Mouse (Mus musculus) stomach, postnatal 0 days (tissue): ENCODE data around the gene Cavin1.

Experiments used
- CTCF ChIP-seq: IDR thresholded peaks from 2 replicates; pipeline ENCODE4 v1.5.1; 2016; ENCODE audit warnings: antibody characterized with exemption, low read depth, mild to moderate bottlenecking, moderate library complexity
- EP300 ChIP-seq: optimal IDR thresholded peaks from 2 replicates; pipeline ENCODE3; 2016; ENCODE audit warnings: antibody characterized with exemption

DNA sequence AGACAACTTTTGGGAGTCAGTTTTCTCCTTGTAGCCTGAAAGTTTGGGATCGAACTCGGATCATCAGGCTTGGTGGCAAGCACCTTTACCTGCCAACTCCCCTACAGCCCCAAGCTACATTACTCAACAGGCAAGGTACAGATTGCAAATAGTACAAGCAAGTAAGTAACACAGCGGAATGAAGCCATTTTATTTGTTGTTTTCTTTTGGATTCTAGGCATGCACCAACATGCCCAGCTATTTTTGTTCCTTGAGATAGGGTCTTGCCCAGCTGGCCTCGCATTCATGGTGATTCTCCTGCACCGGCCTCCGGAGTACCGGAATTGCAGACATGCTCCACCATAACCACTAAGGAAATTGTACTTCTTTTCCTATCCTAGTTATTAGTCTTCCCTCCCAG is 2.6 kb upstream of the Cavin1 start:
- TF ChIP-seq CTCF: no peak
- TF ChIP-seq EP300: no peak
